In the genomic region with DNA sequence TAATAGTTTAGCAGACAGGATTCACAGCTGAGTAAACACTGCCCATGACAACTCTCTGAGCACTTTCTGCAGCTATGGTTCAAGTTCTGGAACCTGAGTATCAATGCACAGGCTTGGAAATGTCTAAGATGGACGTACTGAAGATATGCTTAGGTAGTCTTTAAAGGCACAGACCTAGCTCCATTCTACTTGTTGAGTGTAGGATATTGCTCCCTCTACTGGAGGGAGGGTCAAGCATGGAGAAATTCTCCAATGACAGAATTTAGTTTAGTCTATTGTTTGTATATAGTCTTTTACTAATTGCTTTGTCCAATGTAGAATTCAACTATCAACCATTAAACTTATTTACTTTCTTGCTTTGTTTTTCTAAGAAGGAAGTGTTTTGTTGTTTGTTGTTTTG, we compare ENCODE assay signal across 9 mouse cellular contexts.
A peak's percentile ranks its signal among the peaks of the same experiment; 100 is the strongest.
DNase-seq lines count a peak whose midpoint lies in the region; TF ChIP-seq lines count a peak whose summit lies in the region.
"Had no signal": no experiment of that assay in that cellular context is flagged by ENCODE, and none has a peak within 500 bp of the region (broad histone marks: within the 10 kb centered on the region; RNA-seq: fewer than 3 reads in every experiment).

No protein-coding gene starts in this region.

- no peak for TF ChIP-seq POLR2A in MEL (IDR thresholded peaks at IDR 0.05; ENCODE audit: control insufficient read depth in 1 of 2, insufficient read depth in 1 of 2, low read depth in 1 of 2, low read length in 2 of 2, poor library complexity in 1 of 2)

- H3K27ac ChIP-seq in MEL (ENCODE audit: control insufficient read depth, low read depth, low read length): no peak overlapping the region
- H3K27ac ChIP-seq: hindbrain, embryonic 13.5 days had no signal

- peaks cover 0 to 3% of the 10 kb centered on the region in 2 experiments; a peak in 1 of 4 replicates for H3K4me1 ChIP-seq in MEL (ENCODE audit: control insufficient read depth in 1 of 2, insufficient read depth in 2 of 2, low read length in 2 of 2)
- H3K4me1 ChIP-seq: hindbrain, embryonic 13.5 days had no signal

- peaks cover 0 to 10% of the 10 kb centered on the region in 2 experiments; a peak in 3 of 4 replicates for H3K36me3 ChIP-seq in MEL (ENCODE audit: control insufficient read depth in 1 of 2, insufficient read depth in 2 of 2, low read length in 2 of 2)

- peak; percentile 30 for TF ChIP-seq RAD21 in MEL (IDR thresholded peaks at IDR 0.05; ENCODE audit: low read depth, low read length)

- no peak overlapping the region for H3K4me3 ChIP-seq in MEL (ENCODE audit: control insufficient read depth in 1 of 2, insufficient read depth in 1 of 2, low read depth in 2 of 2, low read length in 2 of 2)
- H3K4me3 ChIP-seq: hindbrain, embryonic 13.5 days had no signal

- H3K9me3 ChIP-seq in MEL (replicated peaks; ENCODE audit: insufficient read depth, low read length): no peaks in the 10 kb centered on the region
- H3K9me3 ChIP-seq: hindbrain, embryonic 13.5 days had no signal

- H3K79me2 ChIP-seq in MEL (ENCODE audit: control insufficient read depth, insufficient read depth, low read length, poor library complexity): no peaks in the 10 kb centered on the region

- TF ChIP-seq EP300 in MEL (IDR thresholded peaks at IDR 0.05; ENCODE audit: low read depth in 1 of 2, low read length in 2 of 2): no peak

- peak; percentile 6 for DNase-seq in kidney, adult 11 months
- DNase-seq in kidney, postnatal 10 days: no peak
- DNase-seq in A20 (ENCODE audit: low read depth, low spot score) (peak; percentile 51), MEL (ENCODE audit: low read depth, low spot score) (peak; percentile 61)
- peak; percentile 66 for DNase-seq in induced T-regulatory cell, adult 2 months (ENCODE audit: low read depth)
- no peak for DNase-seq in left cerebral cortex, postnatal 4 days
- DNase-seq in layer of hippocampus, postnatal 10 days (ENCODE audit: low spot score in 2 of 2): no peak
- no peak for DNase-seq in layer of hippocampus, adult 11-12 months (ENCODE audit: low spot score)

- peak in 2 of 3 experiments; percentile 51 to 68; a peak in 4 of 6 replicates for TF ChIP-seq CTCF in MEL (IDR thresholded peaks at IDR 0.05 in 2 of 3, conservative IDR thresholded peaks at IDR 0.05 in 1 of 3; ENCODE audit: control insufficient read depth in 1 of 3, insufficient read depth in 1 of 3, low read depth in 2 of 3, low read length in 3 of 3, poor library complexity in 1 of 3, severe bottlenecking in 1 of 3)

- intact Hi-C loops in left cerebral cortex, postnatal 4 days (cut with DNase I): no loop called here

- no peaks in the 10 kb centered on the region for H3K27me3 ChIP-seq in MEL (ENCODE audit: control insufficient read depth in 1 of 2, insufficient read depth in 2 of 2, low read length in 2 of 2)
- H3K27me3 ChIP-seq: hindbrain, embryonic 13.5 days had no signal

- H3K9ac ChIP-seq in MEL (ENCODE audit: control insufficient read depth, low read depth, low read length, poor library complexity, severe bottlenecking): no peak overlapping the region
- H3K9ac ChIP-seq: hindbrain, embryonic 13.5 days had no signal

TF ChIP-seq in MEL, 35 proteins besides CTCF, POLR2A, EP300 and RAD21:
- no peak for TF ChIP-seq UBTF (IDR thresholded peaks at IDR 0.05; ENCODE audit: borderline replicate concordance, insufficient read depth, low read depth, low read length)
- peak; percentile 59 for TF ChIP-seq SMC3 (IDR thresholded peaks at IDR 0.05; ENCODE audit: low read depth, low read length)
- no peak for TF ChIP-seq ZNF384 (IDR thresholded peaks at IDR 0.05; ENCODE audit: low read depth, low read length)
- TF ChIP-seq USF1 (IDR thresholded peaks at IDR 0.05; ENCODE audit: low read depth, low read length): no peak
- 0 out of 2 replicates have a peak, but pooled peaks have one; percentile 21 for TF ChIP-seq MYC (IDR thresholded peaks at IDR 0.05; ENCODE audit: low read depth, low read length)
- no peak for TF ChIP-seq HCFC1 (IDR thresholded peaks at IDR 0.05; ENCODE audit: low read depth, low read length)
- TF ChIP-seq POLR2AphosphoS2 (IDR thresholded peaks at IDR 0.05; ENCODE audit: low read length): no peak
- TF ChIP-seq ZC3H11A (IDR thresholded peaks at IDR 0.05; ENCODE audit: low read depth, low read length): 0 out of 2 replicates have a peak, but pooled peaks have one; percentile 27
- TF ChIP-seq TCF12 (IDR thresholded peaks at IDR 0.05; ENCODE audit: low read depth, low read length): no peak
- no peak for TF ChIP-seq MAX (IDR thresholded peaks at IDR 0.05; ENCODE audit: low read length)

Comparison
In these comparisons a context has a peak if more than half of its experiments do, and no peak if none do; other contexts are left out.
1. DNase-seq: peak in kidney, adult 11 months (single experiment), A20 (single experiment), MEL (single experiment) and induced T-regulatory cell, adult 2 months (single experiment); none in kidney, postnatal 10 days (single experiment), left cerebral cortex, postnatal 4 days (single experiment), layer of hippocampus, postnatal 10 days (0 of 2) and layer of hippocampus, adult 11-12 months (single experiment).